Mouse (Mus musculus) spleen, adult 2 months (tissue): ENCODE data around the gene Pcyt2. TPM values are rescaled to one million over a fixed set of nuclear protein-coding genes. Genes with fewer than 3 reads are reported as not detected.
A peak's percentile ranks its signal among the peaks of the same experiment; 100 is the strongest.

Experiments
- DNase-seq, 2 experiments: peaks; one replicate each; pipeline versions ENCODE4 v3.0.0 to v3.0.0-alpha.2; 2012 to 2021; ENCODE audit warnings: low spot score in 2 of 2, low read depth in 1 of 2
- H3K27ac ChIP-seq: fragments of 200-500 bp; 2 replicates; pipeline ENCODE4 v1.5.1; 2012; ENCODE audit warnings: low read length, inconsistent platforms; ENCODE audit not compliant: insufficient read depth
- H3K27me3 ChIP-seq: fragments of 200-500 bp; 2 replicates; pipeline ENCODE4 v1.6.1; 2012; ENCODE audit warnings: mild to moderate bottlenecking, moderate library complexity, low read length, inconsistent platforms; ENCODE audit not compliant: control insufficient read depth, insufficient read depth
- H3K36me3 ChIP-seq: fragments of 200-500 bp; 2 replicates; pipeline ENCODE4 v1.6.1; 2012; ENCODE audit warnings: mild to moderate bottlenecking, low read length, inconsistent platforms; ENCODE audit not compliant: control insufficient read depth, insufficient read depth
- H3K4me1 ChIP-seq: fragments of 200-500 bp; 2 replicates; pipeline ENCODE4 v1.6.1; 2011; ENCODE audit warnings: inconsistent platforms; ENCODE audit not compliant: control insufficient read depth, insufficient read depth, insufficient read length
- H3K4me3 ChIP-seq: fragments of 200-500 bp; 2 replicates; pipeline ENCODE4 v1.5.1; 2011; ENCODE audit warnings: mild to moderate bottlenecking, inconsistent platforms; ENCODE audit not compliant: insufficient read depth, insufficient read length; ENCODE audit errors: extremely low read depth
- CTCF ChIP-seq: fragments of 200-500 bp; IDR thresholded peaks from 2 replicates; pipeline ENCODE4 v1.5.1; 2011; ENCODE audit warnings: mild to moderate bottlenecking, inconsistent platforms; ENCODE audit not compliant: insufficient read depth, insufficient read length, insufficient replicate concordance; ENCODE audit errors: extremely low read depth
- POLR2A ChIP-seq: fragments of 200-500 bp; IDR thresholded peaks from 2 replicates; pipeline ENCODE4 v1.6.1; 2011; ENCODE audit warnings: low read depth, low read length, inconsistent platforms
- WGBS: fragments of 180-500 bp; shearing (Covaris S2); methylation state at CpG from one replicate; pipeline ENCODE4 v1.1.7; 2018; 5-methylcytosine and 5-hydroxymethylcytosine counted together
- polyA plus RNA-seq: library from polyadenylated mRNA; depleted of rRNA; stranded (reverse); fragments of >200 nt; gene quantifications from 2 replicates; pipeline ENCODE4 v1.2.3, GENCODE M21; 2012

Pcyt2 gene
- polyA plus RNA-seq, 1 experiment = 139 TPM

- Histone ChIP-seq H3K27me3 (no peaks in the 10 kb centered on the region), H3K36me3 (peaks cover 21% of the 10 kb centered on the region), H3K4me1 (peaks cover 9% of the 10 kb centered on the region; the same call in 1 of the 2 replicates), H3K27ac (peak overlapping the region; percentile 70), H3K4me3 (peak overlapping the region; percentile 75)
- under 1% methylated on average over 24 of the region's 24 CpGs for WGBS
- TF ChIP-seq POLR2A (no peak), CTCF (no peak)
- DNase-seq = no peak
These were observed 45.4 kb downstream of the Pcyt2 start for GRCm38 (mm10) chr11:120572417-120572751.

DNA sequence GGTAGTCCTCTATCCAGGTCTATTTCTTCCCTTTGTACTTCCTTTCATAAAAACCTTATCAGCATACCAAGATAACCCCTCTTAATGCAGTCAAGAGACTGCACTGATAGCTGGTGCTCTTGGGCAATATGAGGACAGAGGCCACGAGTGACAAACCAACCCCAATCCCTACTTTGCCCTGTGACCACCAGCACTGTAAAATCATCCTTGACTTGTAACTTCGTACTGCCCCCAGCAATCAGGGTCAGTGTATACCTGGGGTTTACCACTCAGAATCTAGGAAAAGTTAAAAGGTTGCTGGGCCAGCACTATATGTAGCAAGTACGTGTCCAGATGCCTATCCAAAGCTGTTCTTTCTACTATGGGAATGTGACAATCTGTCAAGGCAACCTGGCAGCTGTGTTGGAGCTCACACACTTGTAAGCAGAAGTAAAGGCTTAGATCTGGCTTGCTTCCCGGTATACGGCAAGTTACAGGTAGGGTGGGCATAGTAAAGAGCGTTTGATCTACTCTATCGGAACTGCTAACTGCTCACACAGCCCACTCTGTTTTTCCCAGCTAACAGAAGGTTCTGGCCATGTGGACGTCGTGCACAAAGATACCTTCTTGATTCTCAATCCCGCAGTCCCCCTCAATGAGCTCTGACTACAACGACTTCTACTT, 45.9 kb downstream of the Pcyt2 start:
- TF ChIP-seq CTCF = no peak
- no peak for TF ChIP-seq POLR2A
- Histone ChIP-seq H3K27ac (peak overlapping the region; percentile 70; the same call in 1 of the 2 replicates), H3K4me3 (peak overlapping the region; percentile 75), H3K4me1 (peaks cover 9% of the 10 kb centered on the region; the same call in 1 of the 2 replicates), H3K36me3 (peaks cover 26% of the 10 kb centered on the region), H3K27me3 (no peaks in the 10 kb centered on the region)
- no peak for DNase-seq
- 6% methylated on average over 11 of the region's 11 CpGs for WGBS

GRCm38 (mm10) chr11:120571122-120571521, 46.6 kb downstream of the Pcyt2 start:
- Histone ChIP-seq H3K27ac (no peak overlapping the region), H3K36me3 (peaks cover 29% of the 10 kb centered on the region), H3K4me3 (no peak overlapping the region), H3K4me1 (peaks cover 9% of the 10 kb centered on the region; the same call in 1 of the 2 replicates), H3K27me3 (no peaks in the 10 kb centered on the region)
- TF ChIP-seq CTCF (no peak), POLR2A (no peak)
- WGBS = 79% methylated on average over 3 of the region's 3 CpGs
- no peak for DNase-seq

DNA sequence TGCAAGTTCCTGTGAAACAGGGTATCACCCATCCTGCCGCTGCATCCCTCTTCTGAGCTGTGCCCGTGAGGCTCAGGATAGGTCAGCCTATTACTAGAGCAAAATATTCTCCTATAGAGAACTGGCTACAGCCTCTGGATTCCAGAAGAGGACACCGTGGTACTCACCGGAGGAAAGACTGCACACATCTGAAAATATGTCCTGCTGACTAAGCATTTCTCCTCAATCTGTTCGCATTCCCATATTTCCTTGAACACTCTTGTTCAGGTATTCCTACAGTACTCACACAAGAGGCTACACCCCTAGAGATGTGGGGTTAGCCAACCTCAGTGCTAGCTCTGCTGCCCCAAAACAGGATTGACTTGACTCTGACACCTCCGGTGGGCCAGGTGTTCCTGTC, 49.4 kb downstream of the Pcyt2 start:
- H3K27me3 ChIP-seq = no peaks in the 10 kb centered on the region
- H3K4me1 ChIP-seq = peaks cover 9% of the 10 kb centered on the region; the same call in 1 of the 2 replicates
- H3K27ac ChIP-seq = no peak overlapping the region
- 96% methylated on average over 6 of the region's 6 CpGs for WGBS
- no peak for TF ChIP-seq POLR2A
- TF ChIP-seq CTCF = no peak
- no peak overlapping the region for H3K4me3 ChIP-seq
- no peak for DNase-seq
- H3K36me3 ChIP-seq = peaks cover 49% of the 10 kb centered on the region

- Histone ChIP-seq H3K27me3 (no peaks in the 10 kb centered on the region), H3K36me3 (peaks cover 74% of the 10 kb centered on the region), H3K27ac (no peak overlapping the region), H3K4me1 (no peaks in the 10 kb centered on the region), H3K4me3 (no peak overlapping the region)
- no peak for DNase-seq
- WGBS = 90% methylated on average over 9 of the region's 9 CpGs
- TF ChIP-seq CTCF (no peak), POLR2A (no peak)
These were observed 52.6 kb downstream of the Pcyt2 start for GRCm38 (mm10) chr11:120565114-120565513.

DNA sequence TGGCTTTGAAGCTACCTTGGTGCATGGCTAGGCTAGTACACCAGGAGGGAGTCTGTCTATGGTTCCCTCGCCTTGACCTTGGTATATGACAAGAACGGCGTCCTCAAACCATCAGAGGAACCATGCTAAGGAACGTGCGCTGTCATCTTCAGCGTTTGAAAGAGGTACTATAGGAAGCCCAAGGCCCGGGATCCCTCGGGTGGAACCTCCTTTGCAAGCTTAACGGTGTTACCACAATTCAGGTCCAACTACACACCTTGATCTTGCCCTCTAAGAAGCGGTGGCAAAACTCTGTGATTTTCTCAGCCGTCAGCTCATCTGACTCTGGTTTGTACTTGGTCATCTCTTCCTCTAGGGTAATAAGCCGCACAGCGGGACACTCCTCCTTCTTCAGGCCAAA, 54.8 kb downstream of the Pcyt2 start:
- TF ChIP-seq CTCF = no peak
- TF ChIP-seq POLR2A = no peak
- no peaks in the 10 kb centered on the region for H3K4me1 ChIP-seq
- 94% methylated on average over 13 of the region's 13 CpGs for WGBS
- H3K27me3 ChIP-seq = no peaks in the 10 kb centered on the region
- H3K4me3 ChIP-seq = no peak overlapping the region
- H3K36me3 ChIP-seq = peaks cover 65% of the 10 kb centered on the region
- no peak overlapping the region for H3K27ac ChIP-seq
- DNase-seq = no peak
